Mouse (Mus musculus): ENCODE results near the gene Ank3. TPM values are rescaled to one million over a fixed set of nuclear protein-coding genes. Genes with fewer than 3 reads are reported as not detected.

The Ank3 gene
- total RNA-seq, 2 experiments from 2014 or later: 58.0 to 76.6 TPM

GRCm38 (mm10) chr10:69650074-69650473 is 251.5 kb downstream of the Ank3 start:
- intact Hi-C loops (cut with DNase I): loop anchor here (5.0 to 10.0 kb wide), 3 partner anchors 113 to 315 kb away; no protein-coding TSS in a partner anchor
- DNase-seq: no peak

- peak; percentile 76 to 77 for DNase-seq
- intact Hi-C loops (cut with DNase I): loop anchor here (5.0 to 10.0 kb wide), 3 partner anchors 115 to 312 kb away; no protein-coding TSS in a partner anchor
These were observed 254.1 kb downstream of the Ank3 start for GRCm38 (mm10) chr10:69652660-69653059.

- DNase-seq: no peak
- intact Hi-C loops (cut with DNase I): loop anchor here (5.0 to 10.0 kb wide), 3 partner anchors 116 to 312 kb away; no protein-coding TSS in a partner anchor
These were observed 254.6 kb downstream of the Ank3 start for GRCm38 (mm10) chr10:69653121-69653677.

DNA sequence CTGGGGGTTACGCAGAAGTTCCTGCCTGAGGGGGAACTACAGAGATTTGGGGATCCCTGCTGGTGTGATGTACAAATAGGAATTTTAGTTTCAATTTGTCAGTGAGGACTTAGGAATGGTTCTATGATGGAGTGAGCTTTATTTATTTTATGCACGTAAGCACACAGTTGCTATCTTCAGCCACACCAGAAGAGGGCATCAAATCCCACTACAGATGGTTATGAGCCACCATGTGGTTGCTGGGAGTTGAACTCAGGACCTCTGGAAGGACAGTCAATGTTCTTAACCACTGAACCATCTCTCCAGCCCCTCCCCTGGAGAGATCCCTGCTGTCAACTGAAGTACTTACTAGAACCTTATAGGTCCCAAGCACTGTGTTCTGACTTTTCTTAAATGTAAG is 255.6 kb downstream of the Ank3 start:
- DNase-seq: no peak
- intact Hi-C loops (cut with DNase I): loop anchor here (2.0 to 10.0 kb wide), 4 partner anchors 41 to 311 kb away; no protein-coding TSS in a partner anchor

DNA sequence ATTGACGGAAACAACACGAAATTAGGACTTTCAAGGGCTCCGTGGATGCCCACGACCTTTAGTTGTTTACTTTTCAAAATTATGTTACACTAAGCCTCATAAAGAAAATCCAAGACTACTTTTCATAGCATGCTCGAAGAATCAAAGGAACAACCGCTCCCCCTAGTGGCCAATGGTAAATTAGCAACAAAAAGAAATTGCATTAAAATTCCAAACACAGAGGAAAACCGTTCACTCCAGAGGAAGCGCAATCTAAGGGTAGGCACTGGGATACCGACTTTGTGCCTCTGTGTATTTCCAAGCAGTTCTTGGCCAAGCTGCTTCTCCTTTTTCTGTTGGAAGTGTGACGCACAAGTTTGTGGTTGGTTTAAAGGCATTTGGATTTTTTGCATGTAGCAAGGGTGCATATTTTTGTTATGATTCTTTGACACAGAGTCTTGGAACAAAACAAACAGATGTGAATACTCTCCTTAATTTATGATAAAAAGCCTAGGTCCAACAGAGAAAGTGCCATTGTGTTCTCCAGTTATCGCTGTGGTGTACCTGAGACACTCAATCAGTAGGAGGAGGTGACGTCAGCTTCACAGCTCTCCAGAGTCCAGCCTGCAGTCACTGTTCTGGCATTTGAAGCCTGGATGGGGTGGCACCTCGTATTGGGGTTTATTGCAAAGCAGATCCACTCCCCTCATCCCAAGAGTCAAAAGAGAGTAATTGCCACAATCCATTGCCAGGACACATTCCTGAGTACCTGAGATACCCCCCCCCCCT is 256.5 kb downstream of the Ank3 start:
- peak; percentile 71 to 85 for DNase-seq
- intact Hi-C loops (cut with DNase I): loop anchor here (1.0 to 10.0 kb wide), 5 partner anchors 42 to 310 kb away; no protein-coding TSS in a partner anchor

GRCm38 (mm10) chr10:69656321-69656720 is 257.7 kb downstream of the Ank3 start:
- peak; percentile 72 to 79 for DNase-seq
- intact Hi-C loops (cut with DNase I): loop anchor here (10.0 kb wide), 1 partner anchor 308 kb away; no protein-coding TSS in a partner anchor

DNA sequence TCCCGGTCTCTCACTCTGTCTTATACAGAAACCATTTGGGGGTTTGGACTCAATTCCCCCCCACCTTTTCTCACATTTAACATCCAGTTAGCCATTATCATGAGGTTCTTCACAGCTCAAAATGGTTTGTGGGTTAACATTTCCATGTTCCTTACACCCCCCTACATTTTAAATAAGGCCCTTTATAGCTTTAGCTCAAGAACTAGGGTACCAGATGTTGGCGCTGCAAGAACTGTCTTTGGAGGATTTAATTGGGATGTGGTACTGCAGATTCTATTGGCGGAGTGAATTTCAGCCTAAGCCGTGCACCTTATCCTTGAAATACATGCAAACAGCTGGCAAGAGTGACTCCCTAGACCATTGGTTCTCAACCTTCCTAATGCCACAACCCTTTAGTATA is 261.2 kb downstream of the Ank3 start:
- no peak for DNase-seq
- intact Hi-C loops (cut with DNase I): loop anchor here (5.0 to 10.0 kb wide), 2 partner anchors 305 to 637 kb away; no protein-coding TSS in a partner anchor

GRCm38 (mm10) chr10:69662338-69662737 is 263.8 kb downstream of the Ank3 start:
- intact Hi-C loops (cut with DNase I): loop anchor here (1.0 to 5.0 kb wide), 3 partner anchors 130 to 635 kb away; no protein-coding TSS in a partner anchor
- DNase-seq: peak; percentile 79 to 88

- intact Hi-C loops (cut with DNase I): no loop called here
- DNase-seq: no peak
These were observed 268.9 kb downstream of the Ank3 start for GRCm38 (mm10) chr10:69667482-69667881.

DNA sequence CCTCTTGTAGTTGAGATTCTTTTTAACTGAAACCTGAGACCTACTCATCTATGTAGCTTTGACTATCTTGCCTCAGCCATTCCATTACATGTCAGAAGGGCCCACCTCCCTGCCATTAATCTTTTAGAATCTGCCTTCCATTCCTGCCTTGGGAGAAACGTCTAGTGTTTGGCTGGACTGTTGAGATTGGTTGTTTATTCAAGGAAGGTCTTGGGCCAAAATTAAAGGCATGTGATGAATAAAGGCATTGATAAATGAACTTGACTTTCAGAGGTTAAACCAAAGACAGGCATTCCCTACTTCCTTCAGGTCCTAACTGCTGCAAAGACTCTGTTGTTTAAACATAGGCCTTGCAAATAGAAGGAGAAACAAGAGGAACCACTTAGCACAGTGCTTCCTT is 271.9 kb downstream of the Ank3 start:
- no peak for DNase-seq
- intact Hi-C loops (cut with DNase I): no loop called here

- DNase-seq: no peak
- intact Hi-C loops (cut with DNase I): no loop called here
These were observed 272.4 kb downstream of the Ank3 start for GRCm38 (mm10) chr10:69670959-69671358.

DNA sequence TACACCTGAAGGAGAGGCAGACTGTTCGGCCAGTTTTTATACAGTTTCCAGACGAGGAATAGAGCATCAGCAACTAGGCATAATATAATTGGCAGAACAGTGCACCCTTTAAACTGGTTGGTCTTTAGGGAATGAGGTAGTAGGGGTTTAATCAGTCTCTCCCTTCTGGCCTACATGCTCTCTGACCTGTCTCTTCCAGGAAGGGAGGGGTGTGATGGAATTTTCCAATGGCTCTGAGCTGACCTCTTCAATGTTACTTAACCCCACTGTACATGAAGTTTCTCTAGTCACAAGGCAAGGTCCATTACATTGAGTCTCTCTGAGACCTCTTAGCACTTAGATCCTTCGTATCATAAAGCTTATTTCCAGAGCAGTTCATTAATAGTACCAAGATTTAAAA is 272.9 kb downstream of the Ank3 start:
- intact Hi-C loops (cut with DNase I): no loop called here

GRCm38 (mm10) chr10:69672545-69672944 is 274.0 kb downstream of the Ank3 start:
- DNase-seq: no peak
- intact Hi-C loops (cut with DNase I): no loop called here

More for the DNA sequence above, 272.9 kb downstream of the Ank3 start:
- DNase-seq: no peak

- no peak for DNase-seq
- intact Hi-C loops (cut with DNase I): no loop called here
These were observed 279.7 kb downstream of the Ank3 start for GRCm38 (mm10) chr10:69678230-69678629.

GRCm38 (mm10) chr10:69686336-69686735 is 287.8 kb downstream of the Ank3 start:
- intact Hi-C loops (cut with DNase I): no loop called here
- DNase-seq: no peak

DNA sequence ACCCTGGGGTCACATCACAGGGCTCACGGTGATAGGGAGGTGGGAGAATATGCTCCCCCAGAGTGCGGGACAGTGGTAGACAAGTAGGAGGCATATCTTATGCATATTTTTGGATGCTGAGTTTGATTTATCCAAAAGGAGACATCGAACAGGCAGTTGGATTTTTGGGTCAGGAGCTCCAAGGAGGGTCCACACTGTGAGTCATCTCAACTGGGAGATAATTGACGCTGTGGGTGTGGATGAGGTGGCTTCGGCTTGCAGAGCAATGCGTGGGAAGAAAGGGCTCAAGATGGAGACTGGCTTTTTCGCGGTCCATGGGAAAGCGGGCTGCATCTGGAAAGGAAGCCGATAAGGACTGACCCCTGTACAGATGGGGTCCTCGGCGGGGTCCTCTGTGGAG is 290.5 kb downstream of the Ank3 start:
- intact Hi-C loops (cut with DNase I): no loop called here
- no peak for DNase-seq

DNA sequence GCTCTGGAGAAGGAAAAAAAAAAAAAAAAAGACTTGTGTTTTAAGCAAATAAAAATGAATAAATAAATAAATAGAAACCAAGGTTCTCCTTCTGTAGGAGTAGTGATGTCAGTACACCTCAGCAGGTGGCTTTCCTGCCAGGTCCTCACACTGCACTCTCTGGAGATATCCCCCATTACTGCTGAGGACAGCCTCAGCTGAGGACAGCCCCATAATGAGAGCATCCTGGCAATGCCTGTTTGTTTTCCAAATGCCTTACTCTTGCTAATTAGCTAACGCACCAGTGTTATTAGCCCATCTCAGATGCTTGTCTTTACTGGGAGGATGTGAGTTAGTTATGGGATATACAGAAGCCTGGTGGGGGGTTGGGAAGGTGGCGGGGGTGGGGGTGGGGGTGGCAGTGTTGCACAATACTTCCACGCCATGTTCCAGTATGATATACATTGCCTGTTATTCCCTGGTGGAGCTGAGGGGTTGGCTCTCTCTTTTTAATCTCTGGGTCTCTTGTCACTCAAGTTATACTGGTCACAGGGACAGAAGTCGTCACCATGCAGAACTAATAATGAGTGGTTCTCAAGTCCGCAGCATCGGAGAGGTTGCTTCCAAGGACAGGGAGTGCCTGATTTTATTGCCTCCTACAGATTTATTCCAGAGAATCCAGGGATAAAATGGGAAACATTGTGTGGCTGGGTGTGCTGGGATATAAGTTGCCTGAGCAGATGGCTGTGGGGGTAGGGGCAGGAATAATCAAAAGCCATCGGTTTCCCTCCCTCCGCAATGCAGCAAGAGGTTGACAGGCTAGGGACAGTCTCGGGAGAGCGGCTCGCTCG is 291.8 kb downstream of the Ank3 start:
- intact Hi-C loops (cut with DNase I): no loop called here
- no peak for DNase-seq

GRCm38 (mm10) chr10:69690961-69691451 is 292.4 kb downstream of the Ank3 start:
- intact Hi-C loops (cut with DNase I): no loop called here
- DNase-seq: no peak

GRCm38 (mm10) chr10:69696019-69696418 is 297.4 kb downstream of the Ank3 start:
- intact Hi-C loops (cut with DNase I): no loop called here
- no peak for DNase-seq

GRCm38 (mm10) chr10:69698699-69699098 is 300.1 kb downstream of the Ank3 start:
- DNase-seq: no peak
- intact Hi-C loops (cut with DNase I): no loop called here

- intact Hi-C loops (cut with DNase I): no loop called here
- no peak for DNase-seq
These were observed 302.7 kb downstream of the Ank3 start for GRCm38 (mm10) chr10:69701226-69701625.
